Mouse (Mus musculus) kidney, postnatal 0 days (tissue): ENCODE data around the gene Slc4a1. TPM values are rescaled to one million over a fixed set of nuclear protein-coding genes. Genes with fewer than 3 reads are reported as not detected.

ENCODE experiments used
- ATAC-seq: fragments of 200-750 bp; cut with Nextera tagmentation; replicated peaks from 2 replicates; pipeline ENCODE4 v1.8.0; 2017; ENCODE audit warnings: low read depth, moderate number of reproducible peaks, moderate TSS enrichment, moderate library complexity; ENCODE audit not compliant: low FRiP score
- DNase-seq: peaks from one replicate; pipeline ENCODE4 v3.0.0-alpha.2; 2016; ENCODE audit warnings: low spot score
- H3K27ac ChIP-seq: fragments of 300-500 bp; sonication (generic); 2 replicates; pipeline ENCODE4 v1.5.1; 2014; ENCODE audit warnings: mild to moderate bottlenecking
- H3K27me3 ChIP-seq: fragments of 300-500 bp; sonication (generic); 2 replicates; pipeline ENCODE4 v1.6.1; 2014; ENCODE audit warnings: low read length, mixed read lengths; ENCODE audit not compliant: insufficient read depth
- H3K36me3 ChIP-seq: fragments of 300-500 bp; sonication (generic); 2 replicates; pipeline ENCODE4 v1.6.1; 2014; ENCODE audit warnings: low read length, mixed read lengths; ENCODE audit not compliant: insufficient read depth
- H3K4me1 ChIP-seq: fragments of 300-500 bp; sonication (generic); replicated peaks from 2 replicates; pipeline ENCODE4 v1.6.1; 2014; ENCODE audit warnings: antibody characterized with exemption, low read length, mixed read lengths; ENCODE audit not compliant: insufficient read depth
- H3K4me2 ChIP-seq: fragments of 300-500 bp; sonication (generic); 2 replicates; pipeline ENCODE4 v1.6.1; 2014; ENCODE audit warnings: mild to moderate bottlenecking, low read length, moderate library complexity, mixed read lengths
- H3K4me3 ChIP-seq: fragments of 300-500 bp; sonication (generic); replicated peaks from 2 replicates; pipeline ENCODE4 v1.5.1; 2014; ENCODE audit warnings: low read depth, low read length
- H3K9ac ChIP-seq: fragments of 300-500 bp; sonication (generic); 2 replicates; pipeline ENCODE4 v1.6.1; 2014; ENCODE audit warnings: low read depth, low read length
- H3K9me3 ChIP-seq: fragments of 300-500 bp; sonication (generic); replicated peaks from 2 replicates; pipeline ENCODE4 v1.6.1; 2016; ENCODE audit warnings: low read length, inconsistent platforms, mixed read lengths
- CTCF ChIP-seq: IDR thresholded peaks from 2 replicates; pipeline ENCODE4 v1.5.1; 2016; ENCODE audit warnings: antibody characterized with exemption, low read depth, mild to moderate bottlenecking, moderate library complexity
- WGBS: fragments of 180-500 bp; shearing (Covaris S2); extraction: QIAGEN DNeasy Blood & Tissue Kit; methylation state at CpG from one replicate; pipeline ENCODE4 v1.1.7; 2014; 5-methylcytosine and 5-hydroxymethylcytosine counted together
- polyA plus RNA-seq: library from polyadenylated mRNA; unstranded; fragments of >200 nt; fragmentation: Nextera tagmentation; extraction: Ambion mirVana; gene quantifications from 2 replicates; pipeline ENCODE4 v1.2.1, GENCODE M21; 2015

Gene Slc4a1
- polyA plus RNA-seq, 1 experiment from 2014 or later = 7.4 TPM

GRCm38 (mm10) chr11:102377186-102377585, 11.2 kb upstream of the Slc4a1 start:
- peak; percentile 44 for TF ChIP-seq CTCF

GRCm38 (mm10) chr11:102376196-102376835, 10.3 kb upstream of the Slc4a1 start:
- H3K27ac ChIP-seq = peak overlapping the region; percentile 55; the same call in 1 of the 2 replicates
- TF ChIP-seq CTCF = no peak
- H3K9me3 ChIP-seq = no peaks in the 10 kb centered on the region
- ATAC-seq (no peak), DNase-seq (no peak)
- peak overlapping the region; percentile 36; the same call in 1 of the 2 replicates for H3K4me2 ChIP-seq
- peak overlapping the region; percentile 6; the same call in 1 of the 2 replicates for H3K4me3 ChIP-seq
- no peak overlapping the region for H3K9ac ChIP-seq
- peaks cover 14% of the 10 kb centered on the region; the same call in 1 of the 2 replicates for H3K4me1 ChIP-seq
- no peaks in the 10 kb centered on the region for H3K27me3 ChIP-seq
- 27% methylated on average over 8 of the region's 8 CpGs for WGBS
- no peaks in the 10 kb centered on the region for H3K36me3 ChIP-seq

More at GRCm38 (mm10) chr11:102377186-102377585, 11.2 kb upstream of the Slc4a1 start:
- H3K27me3 ChIP-seq = no peaks in the 10 kb centered on the region
- H3K4me2 ChIP-seq = no peak overlapping the region
- WGBS = 70% methylated on average over 12 of the region's 12 CpGs
- peaks cover 14% of the 10 kb centered on the region; the same call in 1 of the 2 replicates for H3K4me1 ChIP-seq
- H3K9me3 ChIP-seq = no peaks in the 10 kb centered on the region
- H3K36me3 ChIP-seq = no peaks in the 10 kb centered on the region
- DNase-seq = no peak
- H3K27ac ChIP-seq = no peak overlapping the region
- H3K9ac ChIP-seq = no peak overlapping the region
- H3K4me3 ChIP-seq = no peak overlapping the region
- ATAC-seq = no peak

- Histone ChIP-seq H3K4me3 (peak overlapping the region; percentile 6; the same call in 1 of the 2 replicates), H3K27ac (peak overlapping the region; percentile 55), H3K27me3 (no peaks in the 10 kb centered on the region), H3K4me1 (peaks cover 14% of the 10 kb centered on the region; the same call in 1 of the 2 replicates), H3K9ac (no peak overlapping the region), H3K36me3 (no peaks in the 10 kb centered on the region), H3K4me2 (peak overlapping the region; percentile 36), H3K9me3 (no peaks in the 10 kb centered on the region)
- DNase-seq (peak; percentile 69), ATAC-seq (peak; percentile 83)
- WGBS = 5% methylated on average over 23 of the region's 23 CpGs
- TF ChIP-seq CTCF = no peak
Observed at GRCm38 (mm10) chr11:102375196-102376173, 9.5 kb upstream of the Slc4a1 start.

- TF ChIP-seq CTCF = no peak
- no peaks in the 10 kb centered on the region for H3K27me3 ChIP-seq
Observed at GRCm38 (mm10) chr11:102374108-102374725, 8.2 kb upstream of the Slc4a1 start.

GRCm38 (mm10) chr11:102373646-102374045, 7.6 kb upstream of the Slc4a1 start:
- ATAC-seq (no peak), DNase-seq (no peak)
- H3K4me2 ChIP-seq = no peak overlapping the region
- no peak overlapping the region for H3K9ac ChIP-seq
- WGBS = 38% methylated on average over 2 of the region's 2 CpGs
- no peaks in the 10 kb centered on the region for H3K9me3 ChIP-seq
- H3K27ac ChIP-seq = no peak overlapping the region
- no peak for TF ChIP-seq CTCF
- no peaks in the 10 kb centered on the region for H3K36me3 ChIP-seq
- peaks cover 18% of the 10 kb centered on the region; the same call in 1 of the 2 replicates for H3K4me1 ChIP-seq
- H3K4me3 ChIP-seq = no peak overlapping the region
- no peaks in the 10 kb centered on the region for H3K27me3 ChIP-seq

More at GRCm38 (mm10) chr11:102374108-102374725, 8.2 kb upstream of the Slc4a1 start:
- no peak overlapping the region for H3K27ac ChIP-seq
- ATAC-seq (no peak), DNase-seq (no peak)
- H3K4me2 ChIP-seq = no peak overlapping the region
- H3K4me3 ChIP-seq = no peak overlapping the region
- peaks cover 15% of the 10 kb centered on the region; the same call in 1 of the 2 replicates for H3K4me1 ChIP-seq
- no peaks in the 10 kb centered on the region for H3K36me3 ChIP-seq
- H3K9me3 ChIP-seq = no peaks in the 10 kb centered on the region
- H3K9ac ChIP-seq = no peak overlapping the region
- 84% methylated on average over 7 of the region's 7 CpGs for WGBS

- H3K9me3 ChIP-seq = no peaks in the 10 kb centered on the region
- H3K4me2 ChIP-seq = no peak overlapping the region
- 40% methylated on average over 14 of the region's 14 CpGs for WGBS
- H3K27ac ChIP-seq = no peak overlapping the region
- H3K9ac ChIP-seq = no peak overlapping the region
- H3K36me3 ChIP-seq = no peaks in the 10 kb centered on the region
- ATAC-seq = no peak
- no peak for TF ChIP-seq CTCF
- H3K4me3 ChIP-seq = no peak overlapping the region
- peaks cover 18% of the 10 kb centered on the region; the same call in 1 of the 2 replicates for H3K4me1 ChIP-seq
- no peak for DNase-seq
- no peaks in the 10 kb centered on the region for H3K27me3 ChIP-seq
Observed at GRCm38 (mm10) chr11:102372936-102373335, 6.9 kb upstream of the Slc4a1 start.
